Mouse (Mus musculus): ENCODE results near the gene Itpka.

GRCm38 (mm10) chr2:119797279-119797783 lies 55.2 kb downstream of the Itpka start, which contains the start of gene Tyro3:
- TF ChIP-seq POLR2A (IDR thresholded peaks at IDR 0.05; ENCODE audit: borderline replicate concordance, low read depth, low read length) (no peak), CTCF (IDR thresholded peaks at IDR 0.05; ENCODE audit: low read depth, low read length) (no peak)

Measured in bone marrow macrophage, adult 2 months (primary cell).